Mouse (Mus musculus) B cell, adult (primary cell): ENCODE measurements around the gene 4930596D02Rik. TPM values are rescaled to one million over a fixed set of nuclear protein-coding genes. Genes with fewer than 3 reads are reported as not detected.

ENCODE experiments used
- total RNA-seq: library from RNA; stranded (reverse); gene quantifications from 4 replicates; pipeline ENCODE4 v1.2.4, GENCODE M21; 2023; ENCODE audit not compliant: inconsistent age

The 4930596D02Rik gene
- total RNA-seq: not detected in 4 replicates

DNA sequence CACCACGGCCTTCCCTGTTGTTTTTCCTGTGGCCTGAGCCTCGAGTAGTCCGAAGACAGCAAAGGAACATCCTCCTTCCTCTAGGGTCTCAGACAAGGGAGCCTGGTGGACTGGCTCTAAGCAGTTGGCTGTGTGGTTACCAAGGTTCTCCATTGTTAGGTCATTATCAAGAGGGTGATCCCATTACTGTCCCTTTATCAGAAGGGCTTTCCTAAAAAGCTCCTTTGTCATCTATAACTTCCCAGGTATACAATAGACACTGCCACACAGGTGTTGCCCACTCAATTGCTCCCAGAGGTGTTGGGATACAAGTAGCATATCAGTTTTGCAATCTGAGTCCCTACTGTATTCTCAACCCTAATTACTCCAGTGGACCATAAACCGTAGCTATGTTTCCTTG is at the start of gene 4930596D02Rik:
Gene 4930596D02Rik, minus strand, starts transcription at position 101 of the 400 bp plus-strand sequence.

